Mouse (Mus musculus) limb, embryonic 14.5 days (tissue): ENCODE results near the gene Gpsm2. TPM values are rescaled to one million over a fixed set of nuclear protein-coding genes. Genes with fewer than 3 reads are reported as not detected.

ENCODE experiments used
- ATAC-seq: fragments of 200-750 bp; cut with Nextera tagmentation; 2 replicates; pipeline ENCODE4 v1.8.0; 2017; ENCODE audit warnings: low read depth, moderate number of reproducible peaks, moderate TSS enrichment; ENCODE audit not compliant: low FRiP score
- DNase-seq: peaks from one replicate; pipeline ENCODE4 v3.0.0-alpha.2; 2015; ENCODE audit warnings: low spot score
- H3K27ac ChIP-seq: fragments of 300-500 bp; sonication (generic); replicated peaks from 2 replicates; pipeline ENCODE4 v1.5.1; 2014; ENCODE audit warnings: low read depth, mild to moderate bottlenecking, low read length, moderate library complexity, mixed read lengths
- H3K27me3 ChIP-seq: fragments of 300-500 bp; sonication (generic); 2 replicates; pipeline ENCODE4 v1.6.1; 2014; ENCODE audit warnings: low read length, mixed read lengths; ENCODE audit not compliant: control insufficient read depth, insufficient read depth
- H3K36me3 ChIP-seq: fragments of 300-500 bp; sonication (generic); 2 replicates; pipeline ENCODE4 v1.6.1; 2014; ENCODE audit warnings: mild to moderate bottlenecking, low read length, moderate library complexity, mixed read lengths; ENCODE audit not compliant: control insufficient read depth, insufficient read depth
- H3K4me1 ChIP-seq: fragments of 300-500 bp; sonication (generic); 2 replicates; pipeline ENCODE4 v1.6.1; 2014; ENCODE audit warnings: antibody characterized with exemption, low read length, mixed read lengths; ENCODE audit not compliant: control insufficient read depth, insufficient read depth
- H3K4me2 ChIP-seq: fragments of 300-500 bp; sonication (generic); replicated peaks from 2 replicates; pipeline ENCODE4 v1.6.1; 2014; ENCODE audit warnings: low read depth, mild to moderate bottlenecking, low read length, moderate library complexity; ENCODE audit not compliant: severe bottlenecking
- H3K4me3 ChIP-seq: fragments of 300-500 bp; sonication (generic); replicated peaks from 2 replicates; pipeline ENCODE4 v1.5.1; 2014; ENCODE audit warnings: low read length
- H3K9ac ChIP-seq: fragments of 300-500 bp; sonication (generic); 2 replicates; pipeline ENCODE4 v1.6.1; 2014; ENCODE audit warnings: mild to moderate bottlenecking, low read depth, low read length, moderate library complexity; ENCODE audit not compliant: severe bottlenecking
- H3K9me3 ChIP-seq: fragments of 300-500 bp; sonication (generic); 2 replicates; pipeline ENCODE4 v1.6.1; 2016; ENCODE audit warnings: low read length; ENCODE audit not compliant: control insufficient read depth
- POLR2A ChIP-seq: fragments of 200-500 bp; IDR thresholded peaks from 2 replicates; pipeline ENCODE4 v1.8.0; 2012; ENCODE audit warnings: inconsistent platforms, mild to moderate bottlenecking, moderate library complexity, borderline replicate concordance; ENCODE audit not compliant: insufficient read depth, insufficient read length; ENCODE audit errors: extremely low read depth
- WGBS: fragments of 180-500 bp; shearing (Covaris S2); extraction: QIAGEN DNeasy Blood & Tissue Kit; methylation state at CpG from one replicate; pipeline ENCODE4 v1.1.7; 2014; 5-methylcytosine and 5-hydroxymethylcytosine counted together
- polyA plus RNA-seq, 2 experiments: library from polyadenylated mRNA; depleted of rRNA in 1 of 2; stranded (reverse) in 1 of 2; unstranded in 1 of 2; fragments of >200 nt; fragmentation: Nextera tagmentation in 1 of 2; extraction: Ambion mirVana in 1 of 2; gene quantifications; 2 replicates each; pipeline versions ENCODE4 v1.2.1 to v1.2.3; 2012 to 2014

Gpsm2 gene
- polyA plus RNA-seq (2012; rRNA removed) (38.2 and 55.2 TPM in 2 replicates), polyA plus RNA-seq (2014; fragmentation: Nextera tagmentation; extraction: Ambion mirVana) (120 and 121 TPM in 2 replicates)

GRCm38 (mm10) chr3:108722036-108722872 is at the start of gene Gpsm2:
Gpsm2 (minus strand) TSS chr3:108722309.
- peak within 1 kb of the TSS; percentile 91 for H3K9ac ChIP-seq
- DNase-seq (peak; percentile 98), ATAC-seq (peak; percentile 97)
- H3K27ac ChIP-seq = peak within 1 kb of the TSS; percentile 96
- no peaks in the 10 kb centered on the region for H3K36me3 ChIP-seq
- peak within 1 kb of the TSS; percentile 80 for H3K4me3 ChIP-seq
- H3K27me3 ChIP-seq = no peaks in the 10 kb centered on the region
- H3K4me2 ChIP-seq = peak within 1 kb of the TSS; percentile 57
- TF ChIP-seq POLR2A = peak; percentile 76
- H3K9me3 ChIP-seq = no peaks in the 10 kb centered on the region
- peaks cover 19% of the 10 kb centered on the region for H3K4me1 ChIP-seq
- 5% methylated on average over 32 of the region's 53 CpGs for WGBS

- DNase-seq (peak; percentile 95), ATAC-seq (peak; percentile 91)
- peaks cover 29% of the 10 kb centered on the region for H3K4me1 ChIP-seq
- no peaks in the 10 kb centered on the region for H3K9me3 ChIP-seq
- no peak overlapping the region for H3K9ac ChIP-seq
- WGBS = 13% methylated on average over 6 of the region's 6 CpGs
- H3K27me3 ChIP-seq = no peaks in the 10 kb centered on the region
- TF ChIP-seq POLR2A = no peak
- no peak overlapping the region for H3K4me3 ChIP-seq
- no peaks in the 10 kb centered on the region for H3K36me3 ChIP-seq
- peak overlapping the region; percentile 75 for H3K27ac ChIP-seq
- no peak overlapping the region for H3K4me2 ChIP-seq
Observed at GRCm38 (mm10) chr3:108770725-108771368, 48.7 kb upstream of the Gpsm2 start.

- no peaks in the 10 kb centered on the region for H3K27me3 ChIP-seq
- H3K4me2 ChIP-seq = no peak overlapping the region
- no peaks in the 10 kb centered on the region for H3K9me3 ChIP-seq
- H3K4me3 ChIP-seq = no peak overlapping the region
- TF ChIP-seq POLR2A = no peak
- H3K27ac ChIP-seq = peak overlapping the region; percentile 75
- ATAC-seq (no peak), DNase-seq (no peak)
- no peaks in the 10 kb centered on the region for H3K36me3 ChIP-seq
- WGBS = 60% methylated on average over 6 of the region's 6 CpGs
- H3K4me1 ChIP-seq = peaks cover 35% of the 10 kb centered on the region
- no peak overlapping the region for H3K9ac ChIP-seq
Observed at GRCm38 (mm10) chr3:108769547-108769946, 47.4 kb upstream of the Gpsm2 start.

GRCm38 (mm10) chr3:108767416-108767815 is 45.3 kb upstream of the Gpsm2 start:
- Histone ChIP-seq H3K36me3 (no peaks in the 10 kb centered on the region), H3K4me1 (peaks cover 36% of the 10 kb centered on the region), H3K9me3 (no peaks in the 10 kb centered on the region), H3K4me3 (no peak overlapping the region), H3K4me2 (no peak overlapping the region), H3K9ac (no peak overlapping the region), H3K27me3 (no peaks in the 10 kb centered on the region), H3K27ac (no peak overlapping the region)
- TF ChIP-seq POLR2A = no peak
- ATAC-seq = no peak
- DNase-seq = no peak
- 70% methylated on average over 10 of the region's 10 CpGs for WGBS

- no peak for TF ChIP-seq POLR2A
- 87% methylated on average over 7 of the region's 7 CpGs for WGBS
- H3K4me1 ChIP-seq = peaks cover 38% of the 10 kb centered on the region
Observed at GRCm38 (mm10) chr3:108766943-108767342, 44.8 kb upstream of the Gpsm2 start.

More at GRCm38 (mm10) chr3:108766943-108767342, 44.8 kb upstream of the Gpsm2 start:
- Histone ChIP-seq H3K4me3 (no peak overlapping the region), H3K4me2 (no peak overlapping the region), H3K9me3 (no peaks in the 10 kb centered on the region), H3K36me3 (no peaks in the 10 kb centered on the region), H3K27ac (no peak overlapping the region), H3K9ac (no peak overlapping the region), H3K27me3 (no peaks in the 10 kb centered on the region)
- ATAC-seq (no peak), DNase-seq (no peak)
